Mouse (Mus musculus): ENCODE data around the gene Zfp800.

- TF ChIP-seq RCOR1 (IDR thresholded peaks at IDR 0.05; ENCODE audit: low read depth, low read length) (no peak), ZNF384 (IDR thresholded peaks at IDR 0.05; ENCODE audit: low read depth, low read length) (no peak), MXI1 (IDR thresholded peaks at IDR 0.05; ENCODE audit: low read depth, low read length) (no peak)
These were observed 182.4 kb downstream of the Zfp800 start for GRCm38 (mm10) chr6:28215268-28215954.

Data from MEL (cell line).